Mouse (Mus musculus): ENCODE data around the gene Tmem179.

Gene Tmem179

DNA sequence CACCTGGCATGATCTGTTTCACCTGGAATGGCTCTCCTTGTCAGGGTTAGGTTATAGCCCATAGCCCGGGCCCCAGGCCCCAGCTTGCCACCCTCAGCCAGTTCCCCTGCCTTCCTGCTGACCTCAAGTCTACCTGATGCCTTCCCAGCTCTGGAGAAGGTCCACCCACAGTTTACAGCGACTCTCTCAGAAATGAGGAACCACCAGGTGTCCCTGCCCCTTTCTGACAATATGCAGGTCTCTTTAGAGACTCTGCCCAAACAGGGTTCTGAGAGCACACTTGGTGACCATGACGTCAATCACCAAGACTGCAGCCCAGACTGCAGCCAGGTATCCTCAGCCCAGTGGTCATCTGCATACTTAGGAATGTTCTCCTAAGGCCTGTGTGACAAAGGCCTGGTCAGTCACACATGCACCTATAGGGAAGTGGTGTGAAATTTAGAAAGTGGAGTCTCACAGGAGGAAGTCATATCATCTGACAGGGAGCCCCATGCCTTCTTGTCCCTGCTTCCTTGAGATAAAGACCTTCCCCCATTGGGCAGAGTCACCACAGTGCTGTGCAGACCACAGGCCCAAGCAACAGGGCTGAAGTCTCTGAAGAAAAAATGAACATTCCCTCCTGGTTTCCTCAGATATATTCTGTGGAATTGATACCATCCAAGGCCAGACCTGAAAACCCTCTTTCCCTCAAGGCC is 52.6 kb downstream of the Tmem179 start:
- no peak for DNase-seq (ENCODE audit: low read depth, low spot score)

DNA sequence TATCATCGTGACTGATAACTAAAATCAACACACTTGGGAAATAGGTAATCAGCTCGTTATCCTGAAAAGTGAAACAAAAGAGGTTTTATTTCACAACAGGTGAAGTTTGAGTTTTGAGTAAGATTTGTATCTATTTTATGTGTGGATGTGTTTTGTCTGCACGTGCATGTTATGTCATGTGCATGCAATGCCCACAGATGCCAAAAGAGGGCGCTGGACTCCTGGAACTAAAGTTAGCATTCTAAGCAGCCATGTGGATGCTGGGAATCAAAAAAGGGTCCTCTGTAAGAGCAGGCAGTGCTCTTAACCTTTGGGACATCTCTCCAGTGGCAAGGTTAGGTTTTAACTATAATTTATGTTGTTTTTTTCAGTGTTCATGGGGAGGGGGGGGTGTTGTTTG is 53.3 kb downstream of the Tmem179 start:
- DNase-seq (ENCODE audit: low read depth, low spot score) = no peak

DNA sequence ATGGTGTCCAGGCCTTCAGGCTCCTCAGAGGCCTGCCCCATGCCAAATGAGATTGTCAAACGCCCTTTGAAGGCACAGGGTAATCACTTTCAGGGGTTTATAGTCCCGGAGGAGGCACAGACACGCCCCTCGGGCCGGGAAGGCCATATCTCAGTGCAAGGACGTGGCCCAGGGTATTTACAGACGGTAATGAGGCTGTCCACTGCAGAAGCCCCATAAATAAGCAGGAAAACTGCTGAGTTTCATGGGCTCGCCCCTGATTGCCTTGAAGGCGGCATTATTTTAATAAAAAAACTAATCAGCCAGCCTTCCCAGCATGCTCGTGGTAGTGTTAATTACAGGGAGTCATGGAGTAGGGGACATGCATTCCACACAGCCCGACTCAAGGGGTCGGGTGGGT is 54.1 kb downstream of the Tmem179 start:
- DNase-seq (ENCODE audit: low read depth, low spot score) = peak; percentile 63

DNA sequence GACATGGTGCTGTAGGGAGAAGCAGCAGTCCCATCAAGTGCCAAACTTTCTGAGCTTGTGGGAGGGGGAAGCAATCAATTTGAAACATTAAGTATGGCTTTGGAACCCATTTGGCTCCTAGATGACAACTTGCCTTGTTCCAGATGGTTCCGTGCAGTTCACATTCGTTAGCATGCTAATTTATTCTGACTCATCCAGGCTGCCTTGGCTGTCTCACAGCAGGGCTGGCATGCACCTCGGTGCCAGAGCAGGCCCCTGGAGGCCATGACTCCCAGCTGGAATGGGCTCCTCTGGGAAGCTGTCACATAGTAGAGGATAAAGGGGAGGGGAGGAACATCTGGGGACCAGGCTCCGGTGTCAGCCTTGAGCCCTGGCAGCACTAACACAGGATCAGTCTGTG is 58.7 kb downstream of the Tmem179 start:
- no peak for DNase-seq (ENCODE audit: low read depth, low spot score)

DNA sequence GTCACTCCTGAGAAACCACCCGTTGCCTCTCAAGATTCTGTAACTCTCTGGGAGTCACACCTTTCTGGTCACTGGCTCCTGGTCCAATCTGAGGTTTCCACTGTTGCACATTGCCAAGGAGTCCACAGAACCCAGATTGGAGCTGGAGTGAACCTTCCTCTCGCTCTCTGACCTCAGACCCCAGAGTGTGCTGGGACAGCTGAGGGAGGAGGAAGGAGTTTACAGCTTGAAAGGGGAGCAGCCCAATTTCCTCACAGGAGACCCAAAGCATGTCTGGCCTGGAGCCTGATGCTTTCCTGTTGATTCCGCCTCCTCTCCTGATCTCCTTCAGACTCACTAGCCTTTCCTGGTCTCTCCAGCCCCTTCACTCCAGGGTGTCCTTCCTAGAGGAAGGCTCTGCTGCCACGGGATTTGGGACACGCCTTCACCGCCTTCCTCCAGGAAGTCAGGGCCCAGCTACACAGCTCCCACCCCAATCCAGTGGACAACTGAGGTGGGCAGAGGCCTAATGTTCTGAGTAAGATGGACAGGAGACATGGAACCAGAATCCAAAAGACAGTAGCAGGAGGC is 60.3 kb downstream of the Tmem179 start:
- no peak for DNase-seq (ENCODE audit: low read depth, low spot score)

DNA sequence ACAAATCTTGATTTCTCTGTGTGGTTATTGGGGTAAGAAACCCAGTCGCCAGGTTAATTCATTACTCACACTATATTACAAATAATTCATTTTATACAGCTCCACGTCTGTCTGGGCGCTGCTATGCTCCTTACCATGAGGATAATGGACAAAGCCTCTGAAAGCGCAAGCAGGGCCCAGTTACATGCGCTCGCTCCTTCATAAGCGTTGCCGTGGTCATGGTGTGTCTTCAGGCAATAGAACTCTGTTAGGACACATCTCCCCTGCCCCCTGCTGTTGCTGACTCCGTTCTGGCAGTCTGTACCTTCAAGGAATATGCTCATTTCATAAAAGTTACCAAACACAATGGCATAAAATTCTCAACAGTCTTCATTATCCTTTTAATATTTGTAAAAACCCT is 64.7 kb downstream of the Tmem179 start:
- DNase-seq (ENCODE audit: low read depth, low spot score) = no peak

DNA sequence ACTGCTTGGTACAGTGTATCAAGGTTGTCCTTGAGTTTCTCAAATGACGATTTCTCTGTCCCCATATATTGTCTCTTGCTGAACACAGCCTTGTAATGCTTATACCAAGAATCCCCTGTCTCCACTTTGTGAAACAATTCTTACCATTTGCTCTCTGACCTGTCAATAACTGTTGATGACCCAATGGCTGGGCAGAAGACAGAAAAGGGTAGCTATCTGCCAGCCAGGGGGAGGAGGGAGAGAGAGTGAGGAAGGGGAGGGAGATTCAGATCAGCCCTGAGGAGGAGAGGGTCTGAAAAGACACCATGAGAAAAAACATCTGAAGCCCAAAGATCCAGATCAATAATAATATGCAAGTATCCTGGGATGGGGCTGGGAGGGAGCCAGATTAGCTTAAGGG is 65.2 kb downstream of the Tmem179 start:
- no peak for DNase-seq (ENCODE audit: low read depth, low spot score)

DNA sequence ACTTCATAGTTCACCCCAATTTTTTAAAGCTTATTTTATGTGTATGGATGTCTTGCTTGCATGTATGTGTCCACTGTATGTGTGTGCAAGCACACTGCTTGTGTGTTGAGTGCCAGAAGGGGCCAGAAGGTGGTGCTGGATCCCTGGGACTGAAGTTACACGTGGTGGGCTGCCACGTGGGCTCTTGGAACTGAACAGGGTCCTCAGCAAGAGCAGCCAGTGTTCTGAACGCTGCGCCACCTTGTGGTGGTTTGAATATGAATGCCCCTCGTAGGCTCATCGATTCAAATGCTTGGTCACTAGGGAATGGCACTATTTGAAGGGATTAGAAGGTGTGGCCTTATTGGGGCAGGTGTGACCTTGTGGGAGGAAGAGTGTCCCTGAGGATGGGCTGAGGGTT is 65.7 kb downstream of the Tmem179 start:
- DNase-seq (ENCODE audit: low read depth, low spot score) = peak; percentile 77
